Mouse (Mus musculus): Measurements from ENCODE around the gene Mafb.

Mafb gene

GRCm38 (mm10) chr2:160364128-160364650 is 2.7 kb downstream of the Mafb start:
- DNase-seq (ENCODE audit: low spot score in 2 of 2), result no peak

GRCm38 (mm10) chr2:160363201-160363600 is 3.7 kb downstream of the Mafb start:
- no peak for DNase-seq (ENCODE audit: low spot score in 2 of 2)

- DNase-seq (ENCODE audit: low spot score in 2 of 2), result no peak
These were observed 5.3 kb downstream of the Mafb start for GRCm38 (mm10) chr2:160361442-160362121.

- DNase-seq (ENCODE audit: low spot score in 2 of 2), result no peak
These were observed 6.5 kb downstream of the Mafb start for GRCm38 (mm10) chr2:160360234-160360874.

- no peak for DNase-seq (ENCODE audit: low spot score in 2 of 2)
These were observed 8.0 kb downstream of the Mafb start for GRCm38 (mm10) chr2:160358896-160359295.

GRCm38 (mm10) chr2:160357442-160357841 is 9.4 kb downstream of the Mafb start:
- no peak for DNase-seq (ENCODE audit: low spot score in 2 of 2)

- no peak for DNase-seq (ENCODE audit: low spot score in 2 of 2)
These were observed 10.7 kb downstream of the Mafb start for GRCm38 (mm10) chr2:160356132-160356531.

- no peak for DNase-seq (ENCODE audit: low spot score in 2 of 2)
These were observed 12.5 kb downstream of the Mafb start for GRCm38 (mm10) chr2:160354319-160354718.

- DNase-seq (ENCODE audit: low spot score in 2 of 2), result no peak
These were observed 13.3 kb downstream of the Mafb start for GRCm38 (mm10) chr2:160353581-160353980.

- no peak for DNase-seq (ENCODE audit: low spot score in 2 of 2)
These were observed 15.8 kb downstream of the Mafb start for GRCm38 (mm10) chr2:160351038-160351574.

GRCm38 (mm10) chr2:160349578-160349977 is 17.3 kb downstream of the Mafb start:
- DNase-seq (ENCODE audit: low spot score in 2 of 2), result no peak

- DNase-seq (ENCODE audit: low spot score in 2 of 2), result no peak
These were observed 18.1 kb downstream of the Mafb start for GRCm38 (mm10) chr2:160348796-160349195.

GRCm38 (mm10) chr2:160348072-160348604 is 18.7 kb downstream of the Mafb start:
- no peak for DNase-seq (ENCODE audit: low spot score in 2 of 2)

- DNase-seq (ENCODE audit: low spot score in 2 of 2), result no peak
These were observed 21.2 kb downstream of the Mafb start for GRCm38 (mm10) chr2:160345644-160346043.

- DNase-seq (ENCODE audit: low spot score in 2 of 2), result no peak
These were observed 26.7 kb downstream of the Mafb start for GRCm38 (mm10) chr2:160340121-160340520.

- no peak for DNase-seq (ENCODE audit: low spot score in 2 of 2)
These were observed 27.3 kb downstream of the Mafb start for GRCm38 (mm10) chr2:160339595-160339994.

- DNase-seq (ENCODE audit: low spot score in 2 of 2), result no peak
These were observed 30.8 kb downstream of the Mafb start for GRCm38 (mm10) chr2:160336053-160336452.

GRCm38 (mm10) chr2:160335043-160335442 is 31.8 kb downstream of the Mafb start:
- DNase-seq (ENCODE audit: low spot score in 2 of 2), result no peak

GRCm38 (mm10) chr2:160334111-160334661 is 32.7 kb downstream of the Mafb start, which contains the start of gene Gm826:
Gene Gm826 (minus strand): TSS chr2:160334162.
- DNase-seq (ENCODE audit: low spot score in 2 of 2), result no peak

GRCm38 (mm10) chr2:160332516-160333325 is 34.1 kb downstream of the Mafb start:
- no peak for DNase-seq (ENCODE audit: low spot score in 2 of 2)

GRCm38 (mm10) chr2:160328886-160329285 is 38.0 kb downstream of the Mafb start:
- no peak for DNase-seq (ENCODE audit: low spot score in 2 of 2)
